Mouse (Mus musculus) embryonic facial prominence, embryonic 15.5 days (tissue): Measurements from ENCODE around the gene Dner. TPM values are rescaled to one million over a fixed set of nuclear protein-coding genes. Genes with fewer than 3 reads are reported as not detected.
A peak's percentile ranks its signal among the peaks of the same experiment; 100 is the strongest.

ENCODE experiments used
- ATAC-seq: fragments of 200-750 bp; cut with Nextera tagmentation; 2 replicates; pipeline ENCODE4 v1.8.0; 2017; ENCODE audit warnings: low read depth, moderate TSS enrichment; ENCODE audit not compliant: insufficient number of reproducible peaks, low FRiP score, low TSS enrichment
- H3K27ac ChIP-seq: fragments of 300-500 bp; sonication (generic); replicated peaks from 2 replicates; pipeline ENCODE4 v1.5.1; 2015; ENCODE audit warnings: mild to moderate bottlenecking, inconsistent platforms
- H3K27me3 ChIP-seq: fragments of 300-500 bp; sonication (generic); 2 replicates; pipeline ENCODE4 v1.6.1; 2015; ENCODE audit warnings: inconsistent platforms
- H3K36me3 ChIP-seq: fragments of 300-500 bp; sonication (generic); 2 replicates; pipeline ENCODE4 v1.6.1; 2015; ENCODE audit warnings: mild to moderate bottlenecking, inconsistent platforms
- H3K4me1 ChIP-seq: fragments of 300-500 bp; sonication (generic); 2 replicates; pipeline ENCODE4 v1.6.1; 2015; ENCODE audit warnings: inconsistent platforms
- H3K4me2 ChIP-seq: fragments of 300-500 bp; sonication (generic); replicated peaks from 2 replicates; pipeline ENCODE4 v1.6.1; 2015; ENCODE audit warnings: mild to moderate bottlenecking, inconsistent platforms
- H3K4me3 ChIP-seq: fragments of 300-500 bp; sonication (generic); replicated peaks from 2 replicates; pipeline ENCODE4 v1.5.1; 2015; ENCODE audit warnings: mild to moderate bottlenecking, inconsistent platforms
- H3K9ac ChIP-seq: fragments of 300-500 bp; sonication (generic); 2 replicates; pipeline ENCODE4 v1.6.1; 2015; ENCODE audit warnings: inconsistent platforms
- H3K9me3 ChIP-seq: fragments of 300-500 bp; sonication (generic); replicated peaks from 2 replicates; pipeline ENCODE4 v1.6.1; 2016; ENCODE audit warnings: inconsistent platforms
- WGBS: fragments of 180-500 bp; shearing (Covaris S2); methylation state at CpG from one replicate; pipeline ENCODE4 v1.1.7; 2015; 5-methylcytosine and 5-hydroxymethylcytosine counted together
- polyA plus RNA-seq: library from polyadenylated mRNA; unstranded; fragments of >200 nt; fragmentation: Nextera tagmentation; extraction: Ambion mirVana; gene quantifications from 2 replicates; pipeline ENCODE4 v1.2.1, GENCODE M21; 2015

The Dner gene
- polyA plus RNA-seq, 1 experiment from 2014 or later, result 7.5 TPM

GRCm38 (mm10) chr1:84622978-84623554 lies 73.0 kb downstream of the Dner start:
- Histone ChIP-seq H3K27ac (no peak overlapping the region), H3K9me3 (no peaks in the 10 kb centered on the region), H3K4me3 (no peak overlapping the region), H3K36me3 (no peaks in the 10 kb centered on the region), H3K9ac (no peak overlapping the region), H3K27me3 (no peaks in the 10 kb centered on the region), H3K4me2 (no peak overlapping the region), H3K4me1 (no peaks in the 10 kb centered on the region)
- WGBS, result 25% methylated on average over 12 of the region's 12 CpGs
- 0 out of 2 replicates have a peak, but pooled peaks have one; percentile 29 for ATAC-seq

DNA sequence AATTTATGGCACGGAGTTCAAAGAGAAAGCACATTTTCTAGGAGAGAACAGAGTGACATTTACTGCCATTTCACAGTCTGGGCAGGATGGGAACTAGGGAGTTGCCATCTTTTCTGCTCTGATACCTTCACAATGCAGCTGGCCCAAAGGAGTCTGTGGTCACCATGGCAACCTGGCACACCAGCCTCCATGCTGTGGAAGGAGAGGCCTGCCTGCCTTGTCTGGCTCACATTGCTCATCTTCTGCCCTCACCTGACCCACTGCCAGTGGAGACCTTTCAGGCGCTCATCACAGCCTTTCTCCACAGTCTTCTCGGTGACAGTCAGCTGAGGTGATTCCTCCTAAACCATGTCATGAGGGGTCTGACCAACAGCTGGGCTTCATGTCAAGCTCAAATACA lies 74.7 kb downstream of the Dner start:
- no peaks in the 10 kb centered on the region for H3K36me3 ChIP-seq
- no peak overlapping the region for H3K4me2 ChIP-seq
- no peaks in the 10 kb centered on the region for H3K9me3 ChIP-seq
- no peaks in the 10 kb centered on the region for H3K4me1 ChIP-seq
- H3K27me3 ChIP-seq, result no peaks in the 10 kb centered on the region
- 74% methylated on average over 3 of the region's 3 CpGs for WGBS
- H3K27ac ChIP-seq, result no peak overlapping the region
- no peak overlapping the region for H3K9ac ChIP-seq
- ATAC-seq, result no peak
- no peak overlapping the region for H3K4me3 ChIP-seq

DNA sequence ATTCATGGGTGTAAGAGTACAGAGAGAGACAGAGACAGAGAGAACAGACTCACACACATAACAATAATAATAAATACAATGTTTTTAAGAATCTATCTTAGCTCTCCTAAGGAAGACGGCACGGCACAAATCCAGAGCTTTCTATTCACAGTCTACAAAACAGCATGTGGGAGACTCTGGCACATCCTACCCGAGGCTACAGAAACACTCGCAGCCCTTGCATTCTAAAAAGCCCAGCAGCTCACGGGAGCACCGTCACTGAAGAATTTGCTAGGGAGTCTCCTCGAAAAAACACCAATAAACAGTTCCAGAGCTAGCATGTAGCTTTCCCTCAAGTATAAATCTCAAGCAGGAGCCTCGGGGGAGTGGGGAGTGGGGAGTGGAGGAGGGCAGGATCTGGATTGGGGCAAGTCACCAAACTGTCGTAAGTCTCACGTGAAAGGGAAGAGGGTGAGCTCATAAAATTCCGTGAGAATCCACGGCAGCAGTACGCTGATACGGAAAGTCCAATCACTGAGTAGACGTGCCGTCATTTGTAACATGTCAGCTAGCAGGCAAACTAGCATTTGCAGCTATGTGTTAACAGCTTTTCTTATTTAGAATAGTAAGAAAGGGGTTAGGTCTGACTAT lies 76.8 kb downstream of the Dner start:
- no peak overlapping the region for H3K27ac ChIP-seq
- ATAC-seq, result no peak
- no peak overlapping the region for H3K4me3 ChIP-seq
- WGBS, result 41% methylated on average over 16 of the region's 16 CpGs
- H3K27me3 ChIP-seq, result no peaks in the 10 kb centered on the region
- H3K9me3 ChIP-seq, result no peaks in the 10 kb centered on the region
- H3K4me2 ChIP-seq, result 0 out of 2 replicates have a peak overlapping the region, but pooled peaks have one; percentile 15
- H3K36me3 ChIP-seq, result no peaks in the 10 kb centered on the region
- no peaks in the 10 kb centered on the region for H3K4me1 ChIP-seq
- H3K9ac ChIP-seq, result no peak overlapping the region

- Histone ChIP-seq H3K4me3 (no peak overlapping the region), H3K4me1 (no peaks in the 10 kb centered on the region), H3K9ac (no peak overlapping the region), H3K27me3 (no peaks in the 10 kb centered on the region), H3K27ac (no peak overlapping the region), H3K4me2 (no peak overlapping the region), H3K9me3 (no peaks in the 10 kb centered on the region), H3K36me3 (no peaks in the 10 kb centered on the region)
- WGBS, result 79% methylated on average over 1 of the region's 1 CpGs
- ATAC-seq, result no peak
Observed at GRCm38 (mm10) chr1:84618094-84618493, 77.9 kb downstream of the Dner start.

DNA sequence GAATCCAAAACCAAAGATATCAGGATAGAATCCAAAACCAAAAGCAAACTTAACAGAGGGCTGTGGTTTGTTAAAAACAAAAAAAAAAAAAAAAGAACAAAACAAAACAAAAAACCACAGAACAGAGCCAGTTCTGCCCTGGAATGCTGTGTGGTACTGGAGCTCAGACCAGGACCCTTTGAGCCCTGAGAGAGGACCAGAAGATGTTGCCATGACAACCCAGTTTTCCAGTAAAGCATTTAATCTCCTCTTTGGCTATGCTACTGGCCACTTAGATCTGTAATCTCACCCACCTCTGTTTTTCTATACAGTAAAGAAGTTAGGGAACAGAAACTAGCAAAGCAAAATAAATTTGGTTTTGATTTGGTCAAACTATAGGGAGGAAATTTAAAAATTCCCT lies 79.9 kb downstream of the Dner start:
- ATAC-seq, result no peak
- H3K9ac ChIP-seq, result no peak overlapping the region
- no peak overlapping the region for H3K4me2 ChIP-seq
- H3K4me1 ChIP-seq, result no peaks in the 10 kb centered on the region
- H3K27ac ChIP-seq, result no peak overlapping the region
- no peaks in the 10 kb centered on the region for H3K36me3 ChIP-seq
- H3K4me3 ChIP-seq, result no peak overlapping the region
- H3K27me3 ChIP-seq, result no peaks in the 10 kb centered on the region
- H3K9me3 ChIP-seq, result no peaks in the 10 kb centered on the region

DNA sequence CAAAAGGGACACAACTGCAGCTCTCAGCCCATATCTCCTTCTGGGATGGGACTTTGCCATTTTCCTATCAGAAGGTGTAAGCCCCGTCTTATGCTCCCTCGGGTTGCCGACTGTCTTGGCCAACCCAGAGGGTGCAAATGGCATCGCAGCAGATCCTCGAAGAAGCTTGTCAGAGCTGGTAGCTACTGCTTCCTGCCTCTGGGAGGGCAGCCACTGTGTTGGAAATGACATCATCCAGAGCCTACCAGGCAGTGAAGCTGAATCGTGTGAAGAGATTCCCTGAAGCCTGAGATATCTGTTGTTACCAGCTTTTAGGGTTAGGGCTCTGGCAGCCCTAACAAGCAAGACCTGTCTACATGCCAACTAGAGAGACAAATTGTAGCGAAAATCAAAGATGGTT lies 81.4 kb downstream of the Dner start:
- Histone ChIP-seq H3K4me2 (no peak overlapping the region), H3K9ac (no peak overlapping the region), H3K27ac (no peak overlapping the region), H3K9me3 (no peaks in the 10 kb centered on the region), H3K36me3 (no peaks in the 10 kb centered on the region), H3K27me3 (no peaks in the 10 kb centered on the region), H3K4me3 (no peak overlapping the region), H3K4me1 (no peaks in the 10 kb centered on the region)
- WGBS, result 73% methylated on average over 7 of the region's 7 CpGs
- ATAC-seq, result no peak

- no peak overlapping the region for H3K4me2 ChIP-seq
- ATAC-seq, result no peak
- WGBS, result 53% methylated on average over 8 of the region's 8 CpGs
- H3K4me3 ChIP-seq, result no peak overlapping the region
- H3K9ac ChIP-seq, result no peak overlapping the region
- H3K36me3 ChIP-seq, result no peaks in the 10 kb centered on the region
- no peak overlapping the region for H3K27ac ChIP-seq
- H3K27me3 ChIP-seq, result no peaks in the 10 kb centered on the region
- no peaks in the 10 kb centered on the region for H3K9me3 ChIP-seq
- no peaks in the 10 kb centered on the region for H3K4me1 ChIP-seq
Observed at GRCm38 (mm10) chr1:84613119-84613518, 82.9 kb downstream of the Dner start.

DNA sequence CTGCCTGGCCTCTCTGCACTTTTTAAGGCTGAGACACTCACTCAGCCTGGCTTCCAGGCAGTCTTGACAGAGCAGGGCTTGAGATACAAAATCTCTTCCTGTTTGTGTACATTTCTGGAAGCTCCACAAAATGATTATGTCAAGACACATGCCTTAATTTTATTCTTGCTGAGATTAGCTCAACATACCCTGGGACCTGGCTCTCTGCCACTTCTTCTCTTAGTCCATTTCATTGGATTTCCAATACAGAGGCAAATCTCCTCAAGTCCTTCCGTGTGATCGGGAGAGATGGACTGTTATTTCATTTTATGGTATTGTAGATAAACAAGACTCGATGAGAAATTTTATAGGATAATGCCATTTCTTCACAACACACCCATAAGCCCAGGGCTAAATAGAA lies 84.7 kb downstream of the Dner start:
- Histone ChIP-seq H3K36me3 (no peaks in the 10 kb centered on the region), H3K4me3 (no peak overlapping the region), H3K9me3 (no peaks in the 10 kb centered on the region), H3K27ac (no peak overlapping the region), H3K9ac (no peak overlapping the region), H3K27me3 (no peaks in the 10 kb centered on the region), H3K4me2 (no peak overlapping the region), H3K4me1 (no peaks in the 10 kb centered on the region)
- WGBS, result 85% methylated on average over 3 of the region's 3 CpGs
- no peak for ATAC-seq

DNA sequence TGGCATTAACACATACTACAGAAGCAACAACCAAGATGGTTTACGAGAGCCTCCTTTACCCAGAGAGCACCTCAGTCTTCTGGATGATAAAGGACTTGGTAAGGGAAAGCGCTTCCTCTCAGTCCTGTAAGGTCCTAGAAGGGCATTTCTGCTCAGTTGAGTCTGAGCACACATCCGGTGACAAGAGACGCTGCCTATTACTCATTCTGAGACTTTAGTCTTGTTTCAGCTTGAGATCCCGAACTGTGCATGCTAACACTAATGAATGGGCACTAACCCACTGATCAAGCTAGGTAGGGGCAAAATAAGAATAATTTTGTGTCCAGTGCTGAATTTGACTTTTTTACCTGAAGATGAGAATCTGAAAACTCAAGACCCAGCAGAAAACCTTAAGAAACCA lies 97.0 kb downstream of the Dner start:
- Histone ChIP-seq H3K4me1 (no peaks in the 10 kb centered on the region), H3K27ac (no peak overlapping the region), H3K27me3 (no peaks in the 10 kb centered on the region), H3K4me3 (no peak overlapping the region), H3K36me3 (no peaks in the 10 kb centered on the region), H3K4me2 (no peak overlapping the region), H3K9ac (no peak overlapping the region), H3K9me3 (no peaks in the 10 kb centered on the region)
- 90% methylated on average over 5 of the region's 5 CpGs for WGBS
- ATAC-seq, result no peak

GRCm38 (mm10) chr1:84596023-84596422 lies 100.0 kb downstream of the Dner start:
- 65% methylated on average over 3 of the region's 3 CpGs for WGBS
- Histone ChIP-seq H3K4me1 (no peaks in the 10 kb centered on the region), H3K9ac (no peak overlapping the region), H3K4me3 (no peak overlapping the region), H3K9me3 (no peaks in the 10 kb centered on the region), H3K4me2 (no peak overlapping the region), H3K27me3 (no peaks in the 10 kb centered on the region), H3K27ac (no peak overlapping the region), H3K36me3 (no peaks in the 10 kb centered on the region)
- 0 out of 2 replicates have a peak, but pooled peaks have one; percentile 54 for ATAC-seq

DNA sequence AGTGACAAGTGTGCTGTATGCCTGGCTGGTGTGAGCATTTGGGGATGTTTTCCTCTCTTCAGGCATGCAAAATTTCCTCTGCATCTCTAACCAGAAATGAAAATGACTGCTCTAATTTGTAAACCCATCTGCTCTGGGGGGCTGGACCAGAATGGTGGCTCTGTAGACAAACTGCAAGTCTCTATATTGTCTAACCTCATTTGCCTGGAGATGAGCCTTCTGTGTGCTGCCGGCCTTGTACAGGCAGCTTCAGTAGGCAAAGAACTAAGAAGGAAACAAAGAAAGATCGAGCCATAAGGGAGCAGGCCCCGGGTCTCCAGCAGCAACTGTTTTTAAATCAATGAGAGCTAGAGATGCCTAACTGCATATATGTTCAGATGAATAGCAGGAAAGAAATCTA lies 103.6 kb downstream of the Dner start:
- H3K4me1 ChIP-seq, result no peaks in the 10 kb centered on the region
- no peak for ATAC-seq
- H3K4me3 ChIP-seq, result no peak overlapping the region
- H3K9me3 ChIP-seq, result no peaks in the 10 kb centered on the region
- H3K9ac ChIP-seq, result no peak overlapping the region
- WGBS, result 84% methylated on average over 3 of the region's 3 CpGs
- H3K36me3 ChIP-seq, result no peaks in the 10 kb centered on the region
- no peak overlapping the region for H3K4me2 ChIP-seq
- H3K27me3 ChIP-seq, result no peaks in the 10 kb centered on the region
- H3K27ac ChIP-seq, result no peak overlapping the region

DNA sequence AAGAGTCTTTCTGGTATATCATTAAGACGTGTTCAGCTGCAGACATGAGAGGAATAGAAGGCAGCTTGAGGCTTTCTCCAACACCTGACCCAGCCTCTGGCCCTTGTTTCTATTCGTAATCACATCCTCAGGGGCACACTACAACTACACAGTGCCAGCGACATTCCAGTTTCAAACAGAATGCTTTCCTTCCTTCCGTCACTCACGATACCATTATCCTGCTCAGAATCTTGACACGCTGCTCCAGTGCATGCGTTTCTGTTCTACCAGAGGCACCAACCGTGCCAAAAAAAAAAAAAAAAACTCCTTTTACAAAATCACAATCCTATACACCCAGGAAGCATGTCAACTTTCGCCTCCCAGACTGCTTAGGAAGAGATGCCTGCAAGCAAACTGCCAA lies 105.5 kb downstream of the Dner start:
- no peaks in the 10 kb centered on the region for H3K9me3 ChIP-seq
- no peaks in the 10 kb centered on the region for H3K36me3 ChIP-seq
- H3K27me3 ChIP-seq, result no peaks in the 10 kb centered on the region
- no peak overlapping the region for H3K27ac ChIP-seq
- H3K4me3 ChIP-seq, result no peak overlapping the region
- no peak for ATAC-seq
- H3K4me2 ChIP-seq, result no peak overlapping the region
- no peak overlapping the region for H3K9ac ChIP-seq
- H3K4me1 ChIP-seq, result no peaks in the 10 kb centered on the region
- 52% methylated on average over 9 of the region's 9 CpGs for WGBS
